Mouse (Mus musculus) heart, embryonic 14.5 days (tissue): ENCODE results near the gene Myo18b. TPM values are rescaled to one million over a fixed set of nuclear protein-coding genes. Genes with fewer than 3 reads are reported as not detected.

Source experiments
- ATAC-seq: fragments of 200-750 bp; cut with Nextera tagmentation; 2 replicates; pipeline ENCODE4 v1.8.0; 2017; ENCODE audit warnings: low read depth, moderate TSS enrichment; ENCODE audit not compliant: insufficient number of reproducible peaks, insufficient read depth, low FRiP score
- H3K27ac ChIP-seq, 2 experiments: fragments of 200-500 bp in 1 of 2; fragments of 300-500 bp in 1 of 2; sonication (generic) in 1 of 2; replicated peaks in 1 of 2; 2 replicates each; pipeline ENCODE4 v1.5.1; 2012 to 2014; ENCODE audit warnings: low read depth in 2 of 2, low read length in 2 of 2, control low read depth in 1 of 2, mild to moderate bottlenecking in 1 of 2, mixed read lengths in 1 of 2; ENCODE audit not compliant: control insufficient read depth in 1 of 2, insufficient read depth in 1 of 2
- H3K27me3 ChIP-seq: fragments of 300-500 bp; sonication (generic); 2 replicates; pipeline ENCODE4 v1.6.1; 2014; ENCODE audit warnings: mild to moderate bottlenecking, low read length, control low read depth; ENCODE audit not compliant: control insufficient read depth, insufficient read depth
- H3K36me3 ChIP-seq: fragments of 300-500 bp; sonication (generic); 2 replicates; pipeline ENCODE4 v1.6.1; 2014; ENCODE audit warnings: mild to moderate bottlenecking, control low read depth, low read length, mixed read lengths; ENCODE audit not compliant: control insufficient read depth, insufficient read depth
- H3K4me1 ChIP-seq, 2 experiments: fragments of 200-500 bp in 1 of 2; fragments of 300-500 bp in 1 of 2; sonication (generic) in 1 of 2; 2 replicates each; pipeline ENCODE4 v1.6.1; 2012 to 2014; ENCODE audit warnings: low read length in 2 of 2, control low read depth in 1 of 2, mixed read lengths in 1 of 2; ENCODE audit not compliant: control insufficient read depth in 2 of 2, insufficient read depth in 2 of 2
- H3K4me2 ChIP-seq: fragments of 300-500 bp; sonication (generic); 2 replicates; pipeline ENCODE4 v1.6.1; 2014; ENCODE audit warnings: mild to moderate bottlenecking, low read length
- H3K4me3 ChIP-seq, 2 experiments: fragments of 200-500 bp in 1 of 2; fragments of 300-500 bp in 1 of 2; sonication (generic) in 1 of 2; 2 replicates each; pipeline ENCODE4 v1.5.1; 2012 to 2014; ENCODE audit warnings: low read length in 2 of 2, mild to moderate bottlenecking in 2 of 2, control low read depth in 1 of 2, low read depth in 1 of 2, moderate library complexity in 1 of 2; ENCODE audit not compliant: control insufficient read depth in 1 of 2, insufficient read depth in 1 of 2
- H3K9ac ChIP-seq: fragments of 300-500 bp; sonication (generic); 2 replicates; pipeline ENCODE4 v1.6.1; 2014; ENCODE audit warnings: mild to moderate bottlenecking, low read length
- H3K9me3 ChIP-seq: fragments of 300-500 bp; sonication (generic); 2 replicates; pipeline ENCODE4 v1.6.1; 2016; ENCODE audit warnings: low read length, control low read depth; ENCODE audit not compliant: control insufficient read depth
- WGBS: fragments of 180-500 bp; shearing (Covaris S2); extraction: QIAGEN DNeasy Blood & Tissue Kit; methylation state at CpG from one replicate; pipeline ENCODE4 v1.1.7; 2014; 5-methylcytosine and 5-hydroxymethylcytosine counted together
- polyA plus RNA-seq: library from polyadenylated mRNA; unstranded; fragments of >200 nt; fragmentation: Nextera tagmentation; extraction: Ambion mirVana; gene quantifications from 2 replicates; pipeline ENCODE4 v1.2.1, GENCODE M21; 2014

The Myo18b gene
- polyA plus RNA-seq, 1 experiment from 2014 or later = 33.6 TPM

GRCm38 (mm10) chr5:112834896-112835295, 61.3 kb downstream of the Myo18b start:
- no peak for ATAC-seq
- Histone ChIP-seq H3K27ac (no peak overlapping the region), H3K9ac (no peak overlapping the region), H3K4me2 (no peak overlapping the region), H3K27me3 (no peaks in the 10 kb centered on the region), H3K9me3 (no peaks in the 10 kb centered on the region), H3K4me1 (no peaks in the 10 kb centered on the region), H3K36me3 (peaks cover 100% of the 10 kb centered on the region), H3K4me3 (no peak overlapping the region)

DNA sequence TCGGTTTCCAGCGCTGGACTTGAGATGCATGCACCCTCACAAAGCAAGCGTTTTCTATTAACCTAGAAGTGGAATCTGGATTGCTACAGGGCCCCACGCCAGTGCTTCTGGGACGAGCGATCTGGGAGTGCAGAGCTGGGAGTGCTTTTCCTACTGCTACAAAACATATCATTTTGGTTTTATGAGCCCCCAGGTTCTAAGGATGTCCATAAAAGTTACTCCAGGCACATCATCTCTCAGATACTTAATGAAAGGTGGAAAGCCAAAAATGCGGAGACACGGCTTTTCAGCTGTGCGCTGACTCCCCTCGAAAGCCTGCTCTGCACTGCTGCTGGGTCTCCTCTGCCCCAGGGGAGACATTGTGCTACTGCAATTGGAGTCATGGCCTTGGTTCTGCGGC, 62.3 kb downstream of the Myo18b start:
- Histone ChIP-seq H3K9me3 (no peaks in the 10 kb centered on the region), H3K9ac (no peak overlapping the region), H3K4me1 (no peaks in the 10 kb centered on the region), H3K36me3 (peaks cover 100% of the 10 kb centered on the region), H3K27ac (no peak overlapping the region), H3K4me3 (no peak overlapping the region), H3K27me3 (no peaks in the 10 kb centered on the region), H3K4me2 (no peak overlapping the region)
- WGBS = 83% methylated on average over 11 of the region's 11 CpGs
- no peak for ATAC-seq

GRCm38 (mm10) chr5:112825091-112825794, 70.9 kb downstream of the Myo18b start:
- H3K9ac ChIP-seq = no peak overlapping the region
- no peak overlapping the region for H3K27ac ChIP-seq
- H3K4me2 ChIP-seq = no peak overlapping the region
- H3K4me1 ChIP-seq = no peaks in the 10 kb centered on the region
- no peaks in the 10 kb centered on the region for H3K9me3 ChIP-seq
- no peak overlapping the region for H3K4me3 ChIP-seq
- H3K27me3 ChIP-seq = no peaks in the 10 kb centered on the region
- peaks cover 95% of the 10 kb centered on the region for H3K36me3 ChIP-seq
- ATAC-seq = no peak
- WGBS = 78% methylated on average over 12 of the region's 12 CpGs

GRCm38 (mm10) chr5:112824376-112824775, 71.8 kb downstream of the Myo18b start:
- Histone ChIP-seq H3K4me3 (no peak overlapping the region), H3K4me1 (no peaks in the 10 kb centered on the region), H3K9ac (no peak overlapping the region), H3K27ac (no peak overlapping the region), H3K27me3 (no peaks in the 10 kb centered on the region), H3K36me3 (peaks cover 94% of the 10 kb centered on the region), H3K9me3 (no peaks in the 10 kb centered on the region), H3K4me2 (no peak overlapping the region)
- WGBS = 48% methylated on average over 13 of the region's 13 CpGs
- no peak for ATAC-seq

- no peak overlapping the region for H3K27ac ChIP-seq
- no peaks in the 10 kb centered on the region for H3K27me3 ChIP-seq
- no peak overlapping the region for H3K9ac ChIP-seq
- H3K4me3 ChIP-seq = no peak overlapping the region
- H3K36me3 ChIP-seq = peaks cover 89% of the 10 kb centered on the region
- H3K4me1 ChIP-seq = no peaks in the 10 kb centered on the region
- 74% methylated on average over 3 of the region's 3 CpGs for WGBS
- H3K9me3 ChIP-seq = no peaks in the 10 kb centered on the region
- no peak for ATAC-seq
- H3K4me2 ChIP-seq = no peak overlapping the region
Observed at GRCm38 (mm10) chr5:112822426-112822825, 73.7 kb downstream of the Myo18b start.

- no peak overlapping the region for H3K9ac ChIP-seq
- no peak overlapping the region for H3K4me3 ChIP-seq
- peak overlapping the region; percentile 7 to 49; a peak in 3 of 4 replicates for H3K27ac ChIP-seq
- peaks cover 74% of the 10 kb centered on the region for H3K36me3 ChIP-seq
- 0 out of 4 replicates have a peak, but pooled peaks cover 0 to 4% of the 10 kb centered on the region in 2 experiments for H3K4me1 ChIP-seq
- H3K4me2 ChIP-seq = no peak overlapping the region
- no peaks in the 10 kb centered on the region for H3K27me3 ChIP-seq
- WGBS = 64% methylated on average over 7 of the region's 7 CpGs
- H3K9me3 ChIP-seq = no peaks in the 10 kb centered on the region
- ATAC-seq = no peak
Observed at GRCm38 (mm10) chr5:112815051-112815450, 81.1 kb downstream of the Myo18b start.

GRCm38 (mm10) chr5:112807629-112808028, 88.5 kb downstream of the Myo18b start:
- no peak for ATAC-seq
- Histone ChIP-seq H3K4me3 (no peak overlapping the region), H3K27ac (no peak overlapping the region), H3K4me1 (no peaks in the 10 kb centered on the region), H3K4me2 (no peak overlapping the region), H3K27me3 (no peaks in the 10 kb centered on the region), H3K9ac (no peak overlapping the region), H3K9me3 (no peaks in the 10 kb centered on the region), H3K36me3 (peaks cover 91% of the 10 kb centered on the region)
- 88% methylated on average over 4 of the region's 4 CpGs for WGBS

DNA sequence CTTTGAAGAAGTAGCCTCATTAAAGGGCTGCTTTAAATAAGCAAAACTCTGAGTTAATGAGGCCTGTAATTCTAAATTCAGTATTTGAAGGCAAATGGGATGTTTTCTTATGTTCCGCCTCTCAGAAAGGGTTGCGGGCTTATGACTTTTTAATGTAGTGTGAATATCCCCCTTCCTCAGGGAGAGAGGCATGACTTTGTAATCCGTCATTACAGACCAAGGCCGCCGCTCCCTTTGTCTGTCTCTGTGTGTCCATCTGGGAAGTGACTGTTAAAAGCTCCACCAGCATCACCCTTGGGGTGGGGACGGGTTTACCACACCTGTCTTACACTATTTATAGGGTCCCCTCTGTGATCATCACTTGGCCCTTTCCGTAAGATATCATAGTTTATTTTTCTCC, 100.1 kb downstream of the Myo18b start:
- 86% methylated on average over 7 of the region's 7 CpGs for WGBS
- Histone ChIP-seq H3K4me3 (no peak overlapping the region), H3K27ac (no peak overlapping the region), H3K36me3 (peaks cover 93% of the 10 kb centered on the region), H3K9me3 (no peaks in the 10 kb centered on the region), H3K9ac (no peak overlapping the region), H3K4me2 (no peak overlapping the region), H3K27me3 (no peaks in the 10 kb centered on the region), H3K4me1 (peaks cover under 1 to 11% of the 10 kb centered on the region in 2 experiments; a peak in 3 of 4 replicates)
- no peak for ATAC-seq
